In the genomic region with DNA sequence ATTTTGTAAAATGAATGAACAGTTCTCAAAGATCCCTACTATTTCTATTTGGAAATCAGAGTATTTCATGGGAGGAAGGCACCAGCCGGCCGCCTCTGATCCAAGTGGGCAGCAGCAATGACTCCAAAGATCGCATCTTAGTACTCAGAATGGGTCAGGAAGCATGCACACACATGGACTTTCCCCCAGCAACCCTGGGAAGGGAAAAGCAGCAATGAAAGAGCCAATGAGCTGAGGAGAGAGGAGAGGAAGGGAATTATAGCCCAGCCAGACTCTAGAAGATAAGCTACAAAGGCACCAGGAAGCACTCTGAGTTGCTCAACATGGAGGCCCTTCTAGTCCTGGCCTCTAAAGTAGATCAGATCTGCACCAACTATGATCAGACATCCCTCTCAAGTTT, we compare ENCODE assay signal across 21 mouse cellular contexts. TPM values are rescaled to one million over a fixed set of nuclear protein-coding genes. Genes with fewer than 3 reads are reported as not detected.
DNase-seq lines count a peak whose midpoint lies in the region; ATAC-seq and TF ChIP-seq lines count a peak whose summit lies in the region.
"Had no signal": no experiment of that assay in that cellular context is flagged by ENCODE, and none has a peak within 500 bp of the region (broad histone marks: within the 10 kb centered on the region; RNA-seq: fewer than 3 reads in every experiment).

No protein-coding gene starts in this region.

- no peaks in the 10 kb centered on the region for H3K27me3 ChIP-seq in kidney, embryonic 14.5 days (ENCODE audit: control insufficient read depth, insufficient read depth, low read length)
- H3K27me3 ChIP-seq in intestine, postnatal 0 days (replicated peaks; ENCODE audit: control insufficient read depth, insufficient read depth, low read length) = no peaks in the 10 kb centered on the region
- no peaks in the 10 kb centered on the region for H3K27me3 ChIP-seq in liver, embryonic 11.5 days (replicated peaks; ENCODE audit: control insufficient read depth, insufficient read depth, low read length)
- H3K27me3 ChIP-seq in small intestine, adult 2 months (ENCODE audit: control insufficient read depth, insufficient read depth, low read length) = no peaks in the 10 kb centered on the region
- H3K27me3 ChIP-seq in heart, embryonic 12.5 days (replicated peaks) = no peaks in the 10 kb centered on the region
- H3K27me3 ChIP-seq: forebrain, embryonic 13.5 days; heart, embryonic 15.5 days; hindbrain, embryonic 15.5 days; limb, embryonic 13.5 days; midbrain, embryonic 13.5 days; neural tube, embryonic 13.5 days had no signal

- TF ChIP-seq CTCF in intestine, postnatal 0 days (IDR thresholded peaks at IDR 0.05; ENCODE audit: low read depth) = no peak
- TF ChIP-seq CTCF in small intestine, adult 2 months (IDR thresholded peaks at IDR 0.05; ENCODE audit: extremely low read depth, insufficient read length, insufficient replicate concordance, low read depth, low read length) = no peak

- peak; percentile 23; the same call in 1 of the 2 replicates for TF ChIP-seq POLR2A in small intestine, adult 2 months (IDR thresholded peaks at IDR 0.05; ENCODE audit: low read depth, low read length)

- DNase-seq in kidney, adult 18-20 months = peak; percentile 37
- DNase-seq in liver, embryonic 11.5 days (ENCODE audit: low spot score) = no peak
- no peak for DNase-seq in gastrocnemius, postnatal 25 days
- DNase-seq in lung, postnatal 14 days = no peak
- DNase-seq: cerebellum, adult 8-10 months; gastrocnemius, postnatal 14 days; heart, adult 2 months; heart, postnatal 4 days; thymus, postnatal 25 days had no signal

- H3K4me1 ChIP-seq in kidney, embryonic 14.5 days (ENCODE audit: control insufficient read depth, insufficient read depth, low read length) = no peaks in the 10 kb centered on the region
- 0 out of 2 replicates have a peak, but pooled peaks cover 9% of the 10 kb centered on the region for H3K4me1 ChIP-seq in intestine, postnatal 0 days (replicated peaks; ENCODE audit: control insufficient read depth, insufficient read depth, low read length)
- peaks cover 32% of the 10 kb centered on the region for H3K4me1 ChIP-seq in liver, embryonic 11.5 days (replicated peaks; ENCODE audit: control insufficient read depth, insufficient read depth, low read length)
- H3K4me1 ChIP-seq in small intestine, adult 2 months (ENCODE audit: control insufficient read depth, insufficient read depth, insufficient read length, low read length) = peaks cover 26% of the 10 kb centered on the region; the same call in 1 of the 2 replicates
- peaks cover 32% of the 10 kb centered on the region for H3K4me1 ChIP-seq in heart, embryonic 12.5 days (replicated peaks)
- H3K4me1 ChIP-seq: limb, embryonic 13.5 days had no signal

- ATAC-seq in kidney, embryonic 14.5 days (ENCODE audit: low FRiP score, low TSS enrichment) = no peak
- ATAC-seq in intestine, postnatal 0 days = peak; percentile 80
- no peak for ATAC-seq in liver, embryonic 11.5 days (replicated peaks; ENCODE audit: low FRiP score)
- no peak for ATAC-seq in heart, embryonic 12.5 days (ENCODE audit: insufficient number of reproducible peaks, low FRiP score)
- ATAC-seq: forebrain, embryonic 13.5 days; lung, postnatal 0 days; midbrain, embryonic 13.5 days had no signal

- WGBS in kidney, embryonic 14.5 days = 93% methylated on average over 3 of the region's 3 CpGs
- 41% methylated on average over 3 of the region's 3 CpGs for WGBS in intestine, postnatal 0 days
- 89% methylated on average over 3 of the region's 3 CpGs for WGBS in liver, embryonic 11.5 days
- WGBS in small intestine, adult 2 months = 30% methylated on average over 3 of the region's 3 CpGs
- 87% methylated on average over 3 of the region's 3 CpGs for WGBS in heart, embryonic 12.5 days

- peaks cover 12% of the 10 kb centered on the region; the same call in 1 of the 2 replicates for H3K36me3 ChIP-seq in kidney, embryonic 14.5 days (ENCODE audit: control insufficient read depth, insufficient read depth, low read length)
- H3K36me3 ChIP-seq in intestine, postnatal 0 days (ENCODE audit: control insufficient read depth, insufficient read depth) = peaks cover 12% of the 10 kb centered on the region; the same call in 1 of the 2 replicates
- no peaks in the 10 kb centered on the region for H3K36me3 ChIP-seq in liver, embryonic 11.5 days (ENCODE audit: control insufficient read depth, insufficient read depth, low read length)
- H3K36me3 ChIP-seq in small intestine, adult 2 months (ENCODE audit: control insufficient read depth, insufficient read depth, low read length) = peaks cover 14% of the 10 kb centered on the region
- peaks cover 51% of the 10 kb centered on the region for H3K36me3 ChIP-seq in heart, embryonic 12.5 days

- H3K9ac ChIP-seq in kidney, embryonic 14.5 days (ENCODE audit: low read depth, low read length) = no peak overlapping the region
- no peak overlapping the region for H3K9ac ChIP-seq in intestine, postnatal 0 days (ENCODE audit: low read depth, low read length)
- H3K9ac ChIP-seq in liver, embryonic 11.5 days (ENCODE audit: low read depth, low read length) = peak overlapping the region; percentile 4; the same call in 1 of the 2 replicates
- no peak overlapping the region for H3K9ac ChIP-seq in heart, embryonic 12.5 days
- H3K9ac ChIP-seq: forebrain, embryonic 13.5 days; heart, embryonic 15.5 days; hindbrain, embryonic 15.5 days; limb, embryonic 13.5 days; midbrain, embryonic 13.5 days; neural tube, embryonic 13.5 days had no signal

- no peaks in the 10 kb centered on the region for H3K9me3 ChIP-seq in kidney, embryonic 14.5 days (ENCODE audit: control insufficient read depth, low read length)
- no peaks in the 10 kb centered on the region for H3K9me3 ChIP-seq in intestine, postnatal 0 days (ENCODE audit: control insufficient read depth)
- H3K9me3 ChIP-seq in liver, embryonic 11.5 days (ENCODE audit: control insufficient read depth, low read length) = no peaks in the 10 kb centered on the region
- H3K9me3 ChIP-seq in heart, embryonic 12.5 days (replicated peaks) = no peaks in the 10 kb centered on the region
- H3K9me3 ChIP-seq: embryonic facial prominence, embryonic 10.5 days; forebrain, embryonic 13.5 days; heart, embryonic 15.5 days; hindbrain, embryonic 15.5 days; limb, embryonic 13.5 days; midbrain, embryonic 13.5 days; neural tube, embryonic 13.5 days had no signal

- H3K4me3 ChIP-seq in kidney, embryonic 14.5 days (ENCODE audit: low read length) = no peak overlapping the region
- no peak overlapping the region for H3K4me3 ChIP-seq in intestine, postnatal 0 days (ENCODE audit: low read depth, low read length)
- no peak overlapping the region for H3K4me3 ChIP-seq in liver, embryonic 11.5 days (ENCODE audit: low read depth, low read length)
- H3K4me3 ChIP-seq in small intestine, adult 2 months (ENCODE audit: low read depth, low read length) = no peak overlapping the region
- H3K4me3 ChIP-seq in heart, embryonic 12.5 days = no peak overlapping the region
- H3K4me3 ChIP-seq: embryonic facial prominence, embryonic 10.5 days; forebrain, embryonic 13.5 days; heart, adult 2 months; heart, embryonic 15.5 days; hindbrain, embryonic 15.5 days; limb, embryonic 13.5 days; midbrain, embryonic 13.5 days; neural tube, embryonic 13.5 days had no signal

- H3K27ac ChIP-seq in kidney, embryonic 14.5 days (ENCODE audit: low read depth, low read length) = no peak overlapping the region
- H3K27ac ChIP-seq in intestine, postnatal 0 days (ENCODE audit: low read depth, low read length) = peak overlapping the region; percentile 91
- H3K27ac ChIP-seq in liver, embryonic 11.5 days (ENCODE audit: low read depth, low read length) = peak overlapping the region; percentile 95; the same call in 1 of the 2 replicates
- H3K27ac ChIP-seq in small intestine, adult 2 months (ENCODE audit: insufficient read depth, low read depth, low read length) = peak overlapping the region; percentile 99
- H3K27ac ChIP-seq in heart, embryonic 12.5 days (ENCODE audit: poor library complexity, severe bottlenecking) = no peak overlapping the region
- H3K27ac ChIP-seq: embryonic facial prominence, embryonic 10.5 days; forebrain, embryonic 13.5 days; heart, adult 2 months; hindbrain, embryonic 15.5 days; limb, embryonic 13.5 days; midbrain, embryonic 13.5 days; neural tube, embryonic 13.5 days had no signal

- no peak overlapping the region for H3K4me2 ChIP-seq in kidney, embryonic 14.5 days (replicated peaks; ENCODE audit: low read depth, low read length)
- peak overlapping the region; percentile 47; the same call in 1 of the 2 replicates for H3K4me2 ChIP-seq in intestine, postnatal 0 days (replicated peaks; ENCODE audit: low read depth)
- no peak overlapping the region for H3K4me2 ChIP-seq in liver, embryonic 11.5 days
- no peak overlapping the region for H3K4me2 ChIP-seq in heart, embryonic 12.5 days
- H3K4me2 ChIP-seq: forebrain, embryonic 13.5 days; heart, embryonic 15.5 days; hindbrain, embryonic 15.5 days; limb, embryonic 13.5 days; midbrain, embryonic 13.5 days; neural tube, embryonic 13.5 days had no signal

RNA-seq across cellular contexts. Expression of a gene that starts 16.7 kb away (rescaled TPM):
- polyA plus RNA-seq in kidney, embryonic 14.5 days (2014; fragmentation: Nextera tagmentation; extraction: Ambion mirVana) = 11.2 and 16.9 TPM in 2 replicates
- polyA plus RNA-seq in intestine, postnatal 0 days (2015; fragmentation: Nextera tagmentation; extraction: Ambion mirVana) = 8.1 and 9.7 TPM in 2 replicates
- polyA plus RNA-seq in liver, embryonic 11.5 days (2014; fragmentation: Nextera tagmentation; extraction: Ambion mirVana) = 9.4 and 10.7 TPM in 2 replicates
- polyA plus RNA-seq in small intestine, adult 2 months (2012; rRNA removed) = 24.0 and 54.4 TPM in 2 replicates
- 10 to 100 TPM; 12.8 to 20.3 TPM for total RNA-seq in gastrocnemius, postnatal 25 days (2021)
- polyA plus RNA-seq in heart, embryonic 12.5 days (2016; fragmentation: Nextera tagmentation; extraction: Ambion mirVana) = 16.3 and 19.2 TPM in 2 replicates

RNA-seq across cellular contexts. Expression of a gene that starts 50.8 kb away (rescaled TPM):
- polyA plus RNA-seq in kidney, embryonic 14.5 days (2014; fragmentation: Nextera tagmentation; extraction: Ambion mirVana) = 277 and 284 TPM in 2 replicates
- 133 and 142 TPM in 2 replicates for polyA plus RNA-seq in intestine, postnatal 0 days (2015; fragmentation: Nextera tagmentation; extraction: Ambion mirVana)
- polyA plus RNA-seq in liver, embryonic 11.5 days (2014; fragmentation: Nextera tagmentation; extraction: Ambion mirVana) = 213 and 239 TPM in 2 replicates
- polyA plus RNA-seq in small intestine, adult 2 months (2012; rRNA removed) = 3.3 and 12.0 TPM in 2 replicates
- total RNA-seq in gastrocnemius, postnatal 25 days (2021) = 10 to 100 TPM; 40.2 to 48.9 TPM
- 176 and 187 TPM in 2 replicates for polyA plus RNA-seq in heart, embryonic 12.5 days (2016; fragmentation: Nextera tagmentation; extraction: Ambion mirVana)

Comparison
In these comparisons a context has a peak if more than half of its experiments do, and no peak if none do; other contexts are left out.
1. H3K27ac ChIP-seq: peak in intestine, postnatal 0 days (single experiment), liver, embryonic 11.5 days (single experiment) and small intestine, adult 2 months (single experiment); none in kidney, embryonic 14.5 days (single experiment) and heart, embryonic 12.5 days (single experiment).
2. RNA of a gene that starts 50.8 kb away (polyA plus RNA-seq): 277 to 284 TPM in kidney, embryonic 14.5 days, 213 to 239 TPM in liver, embryonic 11.5 days, 176 to 187 TPM in heart, embryonic 12.5 days and 133 to 142 TPM in intestine, postnatal 0 days; 3.3 to 12.0 TPM in small intestine, adult 2 months; every median in the first group is over 10 times any median in the second.